Mouse (Mus musculus) intestine, embryonic 14.5 days (tissue): ENCODE measurements around the gene Ranbp3. TPM values are rescaled to one million over a fixed set of nuclear protein-coding genes. Genes with fewer than 3 reads are reported as not detected.
"Not testable (repeated sequence)": the region's sequence is repeated elsewhere in the genome, so short reads cannot be mapped to it uniquely, and the experiment has no call there.

Experiments used
- ATAC-seq: fragments of 200-750 bp; cut with Nextera tagmentation; replicated peaks from 2 replicates; pipeline ENCODE4 v1.8.0; 2017; ENCODE audit warnings: low read depth, moderate number of reproducible peaks, moderate TSS enrichment, moderate library complexity; ENCODE audit not compliant: low FRiP score, low TSS enrichment
- DNase-seq: peaks from one replicate; pipeline ENCODE4 v3.0.0-alpha.2; 2018; ENCODE audit warnings: low spot score
- H3K27ac ChIP-seq: fragments of 300-500 bp; sonication (generic); 2 replicates; pipeline ENCODE4 v1.5.1; 2014; ENCODE audit warnings: low read depth, mild to moderate bottlenecking, control low read depth
- H3K27me3 ChIP-seq: fragments of 300-500 bp; sonication (generic); replicated peaks from 2 replicates; pipeline ENCODE4 v1.6.1; 2014; ENCODE audit warnings: low read length, control low read depth; ENCODE audit not compliant: control insufficient read depth, insufficient read depth
- H3K36me3 ChIP-seq: fragments of 300-500 bp; sonication (generic); 2 replicates; pipeline ENCODE4 v1.6.1; 2014; ENCODE audit warnings: low read length, control low read depth; ENCODE audit not compliant: control insufficient read depth, insufficient read depth
- H3K4me1 ChIP-seq: fragments of 300-500 bp; sonication (generic); replicated peaks from 2 replicates; pipeline ENCODE4 v1.6.1; 2014; ENCODE audit warnings: low read length, control low read depth, mixed read lengths; ENCODE audit not compliant: control insufficient read depth, insufficient read depth
- H3K4me2 ChIP-seq: fragments of 300-500 bp; sonication (generic); 2 replicates; pipeline ENCODE4 v1.6.1; 2014; ENCODE audit warnings: low read length
- H3K4me3 ChIP-seq: fragments of 300-500 bp; sonication (generic); 2 replicates; pipeline ENCODE4 v1.5.1; 2014; ENCODE audit warnings: low read depth, low read length, control low read depth, mixed read lengths
- H3K9ac ChIP-seq: fragments of 300-500 bp; sonication (generic); 2 replicates; pipeline ENCODE4 v1.6.1; 2014; ENCODE audit warnings: mild to moderate bottlenecking, low read length
- H3K9me3 ChIP-seq: fragments of 300-500 bp; sonication (generic); 2 replicates; pipeline ENCODE4 v1.6.1; 2016; ENCODE audit warnings: low read length, control low read depth; ENCODE audit not compliant: control insufficient read depth
- WGBS: fragments of 180-500 bp; shearing (Covaris S2); extraction: QIAGEN DNeasy Blood & Tissue Kit; methylation state at CpG from one replicate; pipeline ENCODE4 v1.1.7; 2014; 5-methylcytosine and 5-hydroxymethylcytosine counted together
- polyA plus RNA-seq: library from polyadenylated mRNA; unstranded; fragments of >200 nt; fragmentation: Nextera tagmentation; extraction: Ambion mirVana; gene quantifications from 2 replicates; pipeline ENCODE4 v1.2.1, GENCODE M21; 2014

Gene Ranbp3
- 89.6 and 96.7 TPM in 2 replicates for polyA plus RNA-seq

- Histone ChIP-seq H3K27ac (peak within 1 kb of the TSS; percentile 83), H3K4me3 (peak within 1 kb of the TSS; percentile 97), H3K9ac (peak within 1 kb of the TSS; percentile 94), H3K9me3 (no peaks in the 10 kb centered on the region), H3K36me3 (peaks cover 20% of the 10 kb centered on the region), H3K27me3 (no peaks in the 10 kb centered on the region), H3K4me1 (peaks cover 12% of the 10 kb centered on the region), H3K4me2 (peak within 1 kb of the TSS; percentile 94)
- ATAC-seq (peak; percentile 88), DNase-seq (peak; percentile 97)
- WGBS, result under 1% methylated on average over 57 of the region's 66 CpGs
These were observed at the start of gene Ranbp3 for GRCm38 (mm10) chr17:56672941-56673646. Gene Ranbp3 (plus strand): TSS chr17:56673294.

GRCm38 (mm10) chr17:56625495-56625894, 47.6 kb upstream of the Ranbp3 start:
- WGBS, result 81% methylated on average over 3 of the region's 3 CpGs

GRCm38 (mm10) chr17:56626260-56626659, 46.8 kb upstream of the Ranbp3 start:
- Histone ChIP-seq H3K4me1 (peaks cover 18% of the 10 kb centered on the region), H3K9ac (peak overlapping the region; percentile 89), H3K4me3 (peak overlapping the region; percentile 91), H3K4me2 (peak overlapping the region; percentile 92), H3K36me3 (peaks cover 30% of the 10 kb centered on the region), H3K9me3 (no peaks in the 10 kb centered on the region), H3K27me3 (no peaks in the 10 kb centered on the region), H3K27ac (peak overlapping the region; percentile 77)
- no peak; the same call in none of the 2 replicates for ATAC-seq
- no peak for DNase-seq
- WGBS, result under 1% methylated on average over 32 of the region's 32 CpGs

More at GRCm38 (mm10) chr17:56625495-56625894, 47.6 kb upstream of the Ranbp3 start:
- H3K27me3 ChIP-seq, result no peaks in the 10 kb centered on the region
- peak overlapping the region; percentile 91 for H3K4me3 ChIP-seq
- H3K9me3 ChIP-seq, result no peaks in the 10 kb centered on the region
- ATAC-seq, result no peak
- no peak for DNase-seq
- no peak overlapping the region for H3K27ac ChIP-seq
- peaks cover 35% of the 10 kb centered on the region for H3K36me3 ChIP-seq
- peaks cover 18% of the 10 kb centered on the region for H3K4me1 ChIP-seq
- peak overlapping the region; percentile 92 for H3K4me2 ChIP-seq
- no peak overlapping the region for H3K9ac ChIP-seq

GRCm38 (mm10) chr17:56626754-56627470, 46.2 kb upstream of the Ranbp3 start, which contains the start of gene Lonp1:
Gene Lonp1 (minus strand): TSS chr17:56626887.
- peak; percentile 92 for ATAC-seq
- WGBS, result under 1% methylated on average over 51 of the region's 51 CpGs

GRCm38 (mm10) chr17:56627530-56628277, 45.4 kb upstream of the Ranbp3 start, which contains the start of gene Catsperd:
Gene Catsperd (plus strand): TSS chr17:56628143.
- Histone ChIP-seq H3K36me3 (peaks cover 17% of the 10 kb centered on the region), H3K4me2 (peak within 1 kb of the TSS; percentile 92), H3K4me1 (peaks cover 18% of the 10 kb centered on the region), H3K27me3 (no peaks in the 10 kb centered on the region), H3K9me3 (no peaks in the 10 kb centered on the region), H3K4me3 (peak within 1 kb of the TSS; percentile 91), H3K9ac (peak within 1 kb of the TSS; percentile 12; the same call in 1 of the 2 replicates), H3K27ac (peak within 1 kb of the TSS; percentile 77)
- peak; percentile 45 for ATAC-seq
- DNase-seq, result peak; percentile 75
- WGBS, result 10% methylated on average over 26 of the region's 26 CpGs

More at GRCm38 (mm10) chr17:56626754-56627470, 46.2 kb upstream of the Ranbp3 start, which contains the start of gene Lonp1:
- peak within 1 kb of the TSS; percentile 77 for H3K27ac ChIP-seq
- no peaks in the 10 kb centered on the region for H3K27me3 ChIP-seq
- H3K4me1 ChIP-seq, result peaks cover 18% of the 10 kb centered on the region
- H3K9me3 ChIP-seq, result no peaks in the 10 kb centered on the region
- H3K4me3 ChIP-seq, result peak within 1 kb of the TSS; percentile 91
- peaks cover 25% of the 10 kb centered on the region for H3K36me3 ChIP-seq
- peak within 1 kb of the TSS; percentile 92 for H3K4me2 ChIP-seq
- peak; percentile 98 for DNase-seq
- H3K9ac ChIP-seq, result peak within 1 kb of the TSS; percentile 89

GRCm38 (mm10) chr17:56629800-56630781, 43.0 kb upstream of the Ranbp3 start:
- H3K36me3 ChIP-seq, H3K9me3 ChIP-seq, DNase-seq, ATAC-seq, H3K4me2 ChIP-seq, H3K27ac ChIP-seq, H3K27me3 ChIP-seq, H3K9ac ChIP-seq, H3K4me3 ChIP-seq: not testable (repeated sequence)
- H3K4me1 ChIP-seq, result peaks cover 16% of the 10 kb centered on the region
- 83% methylated on average over 25 of the region's 27 CpGs for WGBS

GRCm38 (mm10) chr17:56631807-56632206, 41.3 kb upstream of the Ranbp3 start:
- Histone ChIP-seq H3K4me1 (0 out of 2 replicates have a peak, but pooled peaks cover 5% of the 10 kb centered on the region), H3K9ac (no peak overlapping the region), H3K9me3 (no peaks in the 10 kb centered on the region), H3K36me3 (no peaks in the 10 kb centered on the region), H3K4me3 (no peak overlapping the region), H3K4me2 (no peak overlapping the region), H3K27me3 (no peaks in the 10 kb centered on the region), H3K27ac (no peak overlapping the region)
- no peak for DNase-seq
- ATAC-seq, result no peak
- WGBS, result 49% methylated on average over 4 of the region's 4 CpGs
